Mouse (Mus musculus): Measurements from ENCODE around the gene Gna14. TPM values are rescaled to one million over a fixed set of nuclear protein-coding genes. Genes with fewer than 3 reads are reported as not detected.

The Gna14 gene
- 1.1 and 1.4 TPM in 2 replicates for polyA plus RNA-seq (2016; fragmentation: Nextera tagmentation; extraction: Ambion mirVana)

- peak within 1 kb of the TSS; percentile 55 for H3K27ac ChIP-seq (replicated peaks)
- no peaks in the 10 kb centered on the region for H3K36me3 ChIP-seq (replicated peaks)
- H3K4me3 ChIP-seq = peak within 1 kb of the TSS; percentile 56
- H3K4me1 ChIP-seq = peaks cover 51% of the 10 kb centered on the region
- peak; percentile 82 for DNase-seq (ENCODE audit: low spot score)
- peaks cover 73% of the 10 kb centered on the region for H3K27me3 ChIP-seq (replicated peaks; ENCODE audit: low read depth, poor library complexity, severe bottlenecking)
- WGBS = under 1% methylated on average over 27 of the region's 27 CpGs
- H3K9me3 ChIP-seq = no peaks in the 10 kb centered on the region
These were observed at the start of gene Gna14 for GRCm38 (mm10) chr19:16435531-16436231. Gene Gna14, plus strand, starts transcription at chr19:16435762.

- Histone ChIP-seq H3K36me3 (replicated peaks) (peaks cover 34% of the 10 kb centered on the region), H3K4me3 (no peak overlapping the region), H3K9me3 (no peaks in the 10 kb centered on the region), H3K4me1 (peaks cover 28% of the 10 kb centered on the region), H3K27me3 (replicated peaks; ENCODE audit: low read depth, poor library complexity, severe bottlenecking) (no peaks in the 10 kb centered on the region), H3K27ac (replicated peaks) (no peak overlapping the region)
- 86% methylated on average over 6 of the region's 6 CpGs for WGBS
- DNase-seq (ENCODE audit: low spot score) = no peak
These were observed 49.0 kb upstream of the Gna14 start for GRCm38 (mm10) chr19:16386514-16386913.

DNA sequence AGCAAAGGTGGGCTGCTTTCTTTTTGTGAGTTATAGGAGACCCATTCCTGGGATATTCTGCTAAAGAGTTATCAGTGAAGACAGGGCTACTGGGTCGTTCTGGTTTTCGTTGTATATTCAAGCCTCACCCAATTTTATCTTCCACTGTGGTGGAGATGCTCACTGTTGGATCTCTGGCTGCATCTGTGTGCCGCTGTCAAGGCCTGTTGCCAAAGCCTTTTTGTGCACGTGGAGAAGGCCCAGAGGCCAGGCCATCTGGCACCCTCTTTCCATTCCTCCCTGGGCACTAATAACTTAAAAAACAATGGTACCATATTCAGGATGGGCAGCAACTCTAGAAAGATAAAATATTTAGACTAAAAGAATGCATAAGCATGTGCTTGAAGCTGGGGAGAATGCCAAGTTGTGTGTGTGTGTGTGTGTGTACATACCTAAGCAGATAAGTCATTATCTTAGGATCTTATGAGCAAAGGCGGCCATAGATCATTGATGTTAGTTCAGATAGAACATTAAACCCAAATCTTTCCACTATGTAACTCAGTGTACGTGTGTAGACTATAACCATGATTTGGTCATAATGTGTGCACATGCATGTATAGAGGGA lies 45.3 kb upstream of the Gna14 start:
- no peak overlapping the region for H3K4me3 ChIP-seq
- 92% methylated on average over 6 of the region's 6 CpGs for WGBS
- H3K4me1 ChIP-seq = peaks cover 28% of the 10 kb centered on the region
- H3K27ac ChIP-seq (replicated peaks) = peak overlapping the region; percentile 35; the same call in 1 of the 2 replicates
- no peaks in the 10 kb centered on the region for H3K9me3 ChIP-seq
- peaks cover 10% of the 10 kb centered on the region; the same call in 1 of the 2 replicates for H3K36me3 ChIP-seq (replicated peaks)
- no peak for DNase-seq (ENCODE audit: low spot score)
- no peaks in the 10 kb centered on the region for H3K27me3 ChIP-seq (replicated peaks; ENCODE audit: low read depth, poor library complexity, severe bottlenecking)

DNA sequence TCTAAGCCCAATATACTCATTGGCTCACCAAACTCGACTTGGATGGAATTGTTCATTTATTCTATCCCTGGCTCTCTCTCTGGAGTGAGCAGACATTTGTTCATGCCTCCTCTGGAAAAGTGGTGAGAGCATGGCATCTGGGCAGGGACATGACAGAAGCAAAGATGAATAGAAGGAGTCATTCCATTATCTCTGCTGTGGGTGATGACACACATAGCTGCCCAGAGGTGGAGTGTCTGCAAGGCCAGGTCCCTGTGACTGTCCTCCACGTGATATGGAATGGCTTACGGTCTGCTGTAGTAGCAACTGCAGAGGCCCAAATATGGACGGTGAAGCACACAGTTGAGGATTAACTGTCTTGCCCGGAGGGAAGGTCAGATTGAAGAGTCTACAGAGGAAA lies 41.2 kb upstream of the Gna14 start:
- DNase-seq (ENCODE audit: low spot score) = no peak
- Histone ChIP-seq H3K27me3 (replicated peaks; ENCODE audit: low read depth, poor library complexity, severe bottlenecking) (no peaks in the 10 kb centered on the region), H3K27ac (replicated peaks) (no peak overlapping the region), H3K9me3 (no peaks in the 10 kb centered on the region), H3K36me3 (replicated peaks) (no peaks in the 10 kb centered on the region), H3K4me3 (no peak overlapping the region), H3K4me1 (peaks cover 9% of the 10 kb centered on the region)
- WGBS = 90% methylated on average over 5 of the region's 5 CpGs

DNA sequence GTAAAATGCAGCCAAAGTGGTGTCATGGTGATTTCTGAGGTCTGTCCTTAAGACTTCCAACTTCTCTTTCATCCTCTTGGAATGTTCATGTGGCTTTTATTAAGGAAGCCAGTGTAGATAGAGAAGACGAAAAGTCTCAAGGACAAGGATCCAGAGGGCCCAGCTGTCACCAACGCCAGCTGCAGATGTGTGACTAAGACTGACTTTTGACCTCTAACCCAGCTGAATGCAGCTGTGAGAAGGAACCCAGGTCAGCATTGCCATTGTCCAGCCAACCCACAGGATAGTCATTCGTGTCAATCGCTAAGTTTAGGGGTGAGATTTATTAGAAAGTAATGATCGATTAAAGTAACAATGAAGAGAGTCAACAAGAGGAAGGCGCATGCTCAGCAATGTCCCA lies 32.5 kb upstream of the Gna14 start:
- WGBS = 70% methylated on average over 6 of the region's 6 CpGs
- H3K27me3 ChIP-seq (replicated peaks; ENCODE audit: low read depth, poor library complexity, severe bottlenecking) = no peaks in the 10 kb centered on the region
- H3K4me3 ChIP-seq = no peak overlapping the region
- H3K27ac ChIP-seq (replicated peaks) = no peak overlapping the region
- no peaks in the 10 kb centered on the region for H3K9me3 ChIP-seq
- H3K36me3 ChIP-seq (replicated peaks) = no peaks in the 10 kb centered on the region
- no peaks in the 10 kb centered on the region for H3K4me1 ChIP-seq
- no peak for DNase-seq (ENCODE audit: low spot score)

DNA sequence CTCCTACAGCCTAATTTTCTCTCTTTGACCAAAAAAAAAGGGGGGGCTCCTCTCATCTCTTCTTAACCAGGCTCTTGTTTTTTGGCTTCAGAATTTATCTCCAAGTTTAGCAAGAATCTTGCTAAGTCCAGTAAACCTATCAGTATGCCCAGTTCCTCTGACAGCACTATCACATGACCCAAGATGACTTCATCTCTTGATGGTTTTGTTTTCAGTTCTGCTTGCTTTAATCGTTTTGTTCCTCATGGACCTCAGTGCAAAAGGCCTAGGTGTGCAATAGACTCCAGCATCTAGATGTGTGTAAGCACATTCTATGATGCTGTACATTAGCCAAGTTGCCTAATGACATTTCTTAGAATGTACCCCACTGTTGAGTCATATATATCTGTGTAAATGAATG lies 27.8 kb upstream of the Gna14 start:
- Histone ChIP-seq H3K4me3 (no peak overlapping the region), H3K36me3 (replicated peaks) (no peaks in the 10 kb centered on the region), H3K4me1 (no peaks in the 10 kb centered on the region), H3K27ac (replicated peaks) (no peak overlapping the region), H3K27me3 (replicated peaks; ENCODE audit: low read depth, poor library complexity, severe bottlenecking) (no peaks in the 10 kb centered on the region), H3K9me3 (no peaks in the 10 kb centered on the region)
- WGBS = 77% methylated on average over 1 of the region's 1 CpGs
- no peak for DNase-seq (ENCODE audit: low spot score)

DNA sequence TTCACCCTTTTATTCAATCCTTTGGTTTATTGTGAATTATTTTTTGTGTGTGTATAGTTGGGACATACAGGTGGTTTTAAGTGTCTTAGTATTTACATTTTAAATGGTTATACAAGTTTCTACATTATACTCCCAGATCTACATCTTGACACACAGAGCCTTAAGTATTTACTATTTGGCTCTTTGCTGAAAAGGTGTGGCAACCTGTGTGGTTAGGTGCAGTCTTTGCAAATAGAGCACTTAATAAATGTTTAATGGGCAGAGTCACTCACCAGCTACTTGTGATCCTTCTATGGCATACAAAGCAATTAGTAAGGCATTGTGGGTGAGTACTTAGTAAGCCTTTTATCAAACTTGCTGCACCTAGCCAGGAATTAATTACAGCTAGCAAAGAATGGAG lies 24.3 kb upstream of the Gna14 start:
- Histone ChIP-seq H3K4me1 (no peaks in the 10 kb centered on the region), H3K4me3 (no peak overlapping the region), H3K9me3 (no peaks in the 10 kb centered on the region), H3K27me3 (replicated peaks; ENCODE audit: low read depth, poor library complexity, severe bottlenecking) (no peaks in the 10 kb centered on the region), H3K36me3 (replicated peaks) (no peaks in the 10 kb centered on the region), H3K27ac (replicated peaks) (no peak overlapping the region)
- DNase-seq (ENCODE audit: low spot score) = no peak

- Histone ChIP-seq H3K27ac (replicated peaks) (no peak overlapping the region), H3K27me3 (replicated peaks; ENCODE audit: low read depth, poor library complexity, severe bottlenecking) (no peaks in the 10 kb centered on the region), H3K4me3 (no peak overlapping the region), H3K9me3 (no peaks in the 10 kb centered on the region), H3K36me3 (replicated peaks) (no peaks in the 10 kb centered on the region), H3K4me1 (no peaks in the 10 kb centered on the region)
- DNase-seq (ENCODE audit: low spot score) = no peak
- WGBS = 89% methylated on average over 5 of the region's 5 CpGs
These were observed 17.4 kb upstream of the Gna14 start for GRCm38 (mm10) chr19:16418086-16418663.

- H3K36me3 ChIP-seq (replicated peaks) = 0 out of 2 replicates have a peak, but pooled peaks cover 5% of the 10 kb centered on the region
- H3K4me3 ChIP-seq = no peak overlapping the region
- no peaks in the 10 kb centered on the region for H3K27me3 ChIP-seq (replicated peaks; ENCODE audit: low read depth, poor library complexity, severe bottlenecking)
- WGBS = 87% methylated on average over 2 of the region's 2 CpGs
- peaks cover 9% of the 10 kb centered on the region for H3K9me3 ChIP-seq
- no peak overlapping the region for H3K27ac ChIP-seq (replicated peaks)
- H3K4me1 ChIP-seq = no peaks in the 10 kb centered on the region
- DNase-seq (ENCODE audit: low spot score) = no peak
These were observed 10.0 kb upstream of the Gna14 start for GRCm38 (mm10) chr19:16425596-16425995.

DNA sequence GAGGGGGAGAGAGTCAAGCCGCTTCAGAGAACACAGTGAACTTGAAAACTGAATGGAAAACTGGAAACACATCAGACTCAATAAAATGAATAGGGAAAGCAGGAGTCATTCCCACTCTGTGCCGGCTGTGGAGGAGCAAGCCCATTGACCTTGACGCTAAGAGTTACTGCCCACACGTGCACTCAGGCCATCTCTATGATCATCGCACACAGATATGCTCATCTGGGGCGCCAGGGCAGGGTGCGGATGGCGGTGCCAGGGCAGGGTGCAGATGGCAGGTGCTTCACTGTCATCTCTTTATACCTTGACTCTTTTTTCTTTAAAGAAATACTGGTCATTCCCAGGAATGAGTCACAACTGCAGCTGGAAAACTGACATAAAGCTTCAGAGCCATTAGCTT lies 4.2 kb upstream of the Gna14 start:
- no peak overlapping the region for H3K4me3 ChIP-seq
- H3K27ac ChIP-seq (replicated peaks) = no peak overlapping the region
- peaks cover 9% of the 10 kb centered on the region for H3K9me3 ChIP-seq
- DNase-seq (ENCODE audit: low spot score) = no peak
- H3K4me1 ChIP-seq = peaks cover 15% of the 10 kb centered on the region
- 87% methylated on average over 8 of the region's 8 CpGs for WGBS
- H3K27me3 ChIP-seq (replicated peaks; ENCODE audit: low read depth, poor library complexity, severe bottlenecking) = peaks cover 34% of the 10 kb centered on the region
- H3K36me3 ChIP-seq (replicated peaks) = 0 out of 2 replicates have a peak, but pooled peaks cover 5% of the 10 kb centered on the region

DNA sequence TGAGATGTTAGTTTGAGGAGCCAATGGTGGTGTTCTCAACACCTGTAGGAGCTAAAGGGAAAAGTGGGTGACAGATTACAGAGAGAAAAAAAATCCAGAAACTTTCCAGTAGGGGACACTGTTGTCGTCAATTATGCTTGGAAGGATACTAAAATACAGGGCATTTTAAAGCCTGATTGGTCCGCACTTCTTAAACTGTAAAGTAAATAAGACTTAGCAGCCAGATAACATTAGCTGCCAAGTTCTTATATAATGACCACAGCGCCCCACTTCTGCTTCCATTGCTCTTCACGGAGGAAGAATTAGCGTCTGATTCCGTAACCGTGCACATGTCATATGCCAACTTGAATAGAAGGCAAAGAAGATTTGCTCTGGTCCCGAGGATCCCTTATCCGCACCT lies 683 bp upstream of the Gna14 start:
- H3K4me1 ChIP-seq = peaks cover 43% of the 10 kb centered on the region
- peaks cover 70% of the 10 kb centered on the region for H3K27me3 ChIP-seq (replicated peaks; ENCODE audit: low read depth, poor library complexity, severe bottlenecking)
- H3K27ac ChIP-seq (replicated peaks) = no peak overlapping the region
- no peaks in the 10 kb centered on the region for H3K9me3 ChIP-seq
- no peak for DNase-seq (ENCODE audit: low spot score)
- WGBS = 25% methylated on average over 9 of the region's 9 CpGs
- no peaks in the 10 kb centered on the region for H3K36me3 ChIP-seq (replicated peaks)
- H3K4me3 ChIP-seq = peak overlapping the region; percentile 56

- WGBS = 2% methylated on average over 61 of the region's 61 CpGs
- peak overlapping the region; percentile 55 for H3K27ac ChIP-seq (replicated peaks)
These were observed 990 bp downstream of the Gna14 start for GRCm38 (mm10) chr19:16436335-16437169.

More at GRCm38 (mm10) chr19:16436335-16437169, 990 bp downstream of the Gna14 start:
- no peaks in the 10 kb centered on the region for H3K36me3 ChIP-seq (replicated peaks)
- peak overlapping the region; percentile 56 for H3K4me3 ChIP-seq
- H3K27me3 ChIP-seq (replicated peaks; ENCODE audit: low read depth, poor library complexity, severe bottlenecking) = peaks cover 73% of the 10 kb centered on the region
- peak; percentile 56 for DNase-seq (ENCODE audit: low spot score)
- peaks cover 51% of the 10 kb centered on the region for H3K4me1 ChIP-seq
- H3K9me3 ChIP-seq = no peaks in the 10 kb centered on the region

Measured in embryonic facial prominence, embryonic 10.5 days (tissue).